ENCODE assay signal across 23 mouse cellular contexts in genomic region chr1:55031026-55031779, GRCm38 (mm10). TPM values are rescaled to one million over a fixed set of nuclear protein-coding genes. Genes with fewer than 3 reads are reported as not detected.
DNase-seq lines count a peak whose midpoint lies in the region; ATAC-seq and TF ChIP-seq lines count a peak whose summit lies in the region.
"Had no signal": no experiment of that assay in that cellular context is flagged by ENCODE, and none has a peak within 500 bp of the region (broad histone marks: within the 10 kb centered on the region; RNA-seq: fewer than 3 reads in every experiment).

No protein-coding gene starts in this region.

- DNase-seq in ES-CJ7 (ENCODE audit: low read depth, low spot score) (peak; percentile 84), R1 (ENCODE audit: low read depth, low spot score) (peak; percentile 28)
- DNase-seq in liver, embryonic 14.5 days (ENCODE audit: low read depth in 3 of 3, low spot score in 3 of 3), result peak in 1 of 3 experiments; percentile 43
- DNase-seq in embryo, embryonic 10 days (ENCODE audit: low spot score), result no peak
- no peak for DNase-seq in adrenal gland, adult 18-20 months (ENCODE audit: low spot score in 2 of 2)
- DNase-seq in gastrocnemius, postnatal 10 days, result no peak
- DNase-seq: adrenal gland, postnatal 14 days; cerebellum, adult 11 months; cerebellum, postnatal 10 days; heart, postnatal 14 days; kidney, adult 2 months; kidney, postnatal 10 days; right cerebral cortex, adult 18-20 months had no signal

- no peaks in the 10 kb centered on the region for H3K9me3 ChIP-seq in liver, embryonic 14.5 days (ENCODE audit: control insufficient read depth, low read length)
- H3K9me3 ChIP-seq: embryonic facial prominence, embryonic 13.5 days; hindbrain, embryonic 12.5 days had no signal

- H3K27me3 ChIP-seq in liver, embryonic 14.5 days (ENCODE audit: control insufficient read depth, insufficient read depth, low read length), result no peaks in the 10 kb centered on the region
- H3K27me3 ChIP-seq in small intestine, adult 2 months (ENCODE audit: control insufficient read depth, insufficient read depth, low read length), result no peaks in the 10 kb centered on the region
- H3K27me3 ChIP-seq: embryonic facial prominence, embryonic 13.5 days; hindbrain, embryonic 12.5 days had no signal

- no peaks in the 10 kb centered on the region for H3K36me3 ChIP-seq in liver, embryonic 14.5 days (replicated peaks; ENCODE audit: control insufficient read depth, insufficient read depth, low read depth)
- H3K36me3 ChIP-seq in small intestine, adult 2 months (ENCODE audit: control insufficient read depth, insufficient read depth, low read length), result no peaks in the 10 kb centered on the region
- H3K36me3 ChIP-seq: embryonic facial prominence, embryonic 13.5 days; hindbrain, embryonic 12.5 days had no signal

- H3K4me3 ChIP-seq in liver, embryonic 14.5 days (ENCODE audit: insufficient read depth in 1 of 2, low read depth in 2 of 2, low read length in 2 of 2), result no peak overlapping the region
- no peak overlapping the region for H3K4me3 ChIP-seq in small intestine, adult 2 months (ENCODE audit: low read depth, low read length)
- H3K4me3 ChIP-seq: embryonic facial prominence, embryonic 13.5 days; hindbrain, embryonic 12.5 days; layer of hippocampus, adult 2 months had no signal

- H3K4me1 ChIP-seq in liver, embryonic 14.5 days (replicated peaks; ENCODE audit: control insufficient read depth in 2 of 2, insufficient read depth in 2 of 2, low read length in 1 of 2), result peaks cover 20 to 23% of the 10 kb centered on the region in 2 experiments
- H3K4me1 ChIP-seq in small intestine, adult 2 months (ENCODE audit: control insufficient read depth, insufficient read depth, insufficient read length, low read length), result peaks cover 7% of the 10 kb centered on the region; the same call in 1 of the 2 replicates
- H3K4me1 ChIP-seq: embryonic facial prominence, embryonic 13.5 days; hindbrain, embryonic 12.5 days had no signal

- TF ChIP-seq POLR2A in small intestine, adult 2 months (IDR thresholded peaks at IDR 0.05; ENCODE audit: low read depth, low read length), result no peak

- TF ChIP-seq CTCF in liver, embryonic 14.5 days (IDR thresholded peaks at IDR 0.05; ENCODE audit: low read depth), result no peak
- TF ChIP-seq CTCF in small intestine, adult 2 months (IDR thresholded peaks at IDR 0.05; ENCODE audit: extremely low read depth, insufficient read length, insufficient replicate concordance, low read depth, low read length), result no peak

- no peak overlapping the region for H3K9ac ChIP-seq in liver, embryonic 14.5 days (replicated peaks)
- H3K9ac ChIP-seq: embryonic facial prominence, embryonic 13.5 days; hindbrain, embryonic 12.5 days had no signal

- peak; percentile 27; the same call in 1 of the 2 replicates for ATAC-seq in liver, embryonic 14.5 days (ENCODE audit: insufficient read depth)
- ATAC-seq: activated CD4-positive, CD25-positive, alpha-beta regulatory T cell, adult 4 months; forebrain, embryonic 14.5 days; inflammation-experienced regulatory T-cells, adult 6 months; midbrain, embryonic 16.5 days had no signal

- H3K4me2 ChIP-seq in liver, embryonic 14.5 days (ENCODE audit: low read depth), result no peak overlapping the region
- H3K4me2 ChIP-seq: embryonic facial prominence, embryonic 13.5 days; heart, embryonic 11.5 days; hindbrain, embryonic 12.5 days had no signal

- TF ChIP-seq EP300 in liver, embryonic 14.5 days (IDR thresholded peaks at IDR 0.05; ENCODE audit: low read depth), result peak; percentile 55

- H3K27ac ChIP-seq in liver, embryonic 14.5 days, result no peak overlapping the region
- peak overlapping the region; percentile 41; the same call in 1 of the 2 replicates for H3K27ac ChIP-seq in small intestine, adult 2 months (ENCODE audit: insufficient read depth, low read depth, low read length)
- H3K27ac ChIP-seq: embryonic facial prominence, embryonic 13.5 days; hindbrain, embryonic 12.5 days; layer of hippocampus, adult 2 months; macrophage had no signal

RNA-seq across cellular contexts. Expression of gene Sf3b1, which starts 3.9 kb away (rescaled TPM):
- 30.9 and 45.0 TPM in 2 replicates for polyA plus RNA-seq in liver, embryonic 14.5 days (2012; rRNA removed)
- 122 and 132 TPM in 2 replicates for polyA plus RNA-seq in liver, embryonic 14.5 days (2014; fragmentation: Nextera tagmentation; extraction: Ambion mirVana)
- 5.5 and 13.2 TPM in 2 replicates for polyA plus RNA-seq in small intestine, adult 2 months (2012; rRNA removed)
- 100 to 1,000 TPM; 105 to 117 TPM for total RNA-seq in adrenal gland, adult 18-20 months (2021)
- total RNA-seq in gastrocnemius, postnatal 10 days (2021), result 10 to 100 TPM; 70.2 to 89.8 TPM

RNA-seq across cellular contexts. Expression of gene Coq10b, which starts 21.4 kb away (rescaled TPM):
- polyA plus RNA-seq in liver, embryonic 14.5 days (2012; rRNA removed), result 6.3 and 8.6 TPM in 2 replicates
- 15.4 and 16.4 TPM in 2 replicates for polyA plus RNA-seq in liver, embryonic 14.5 days (2014; fragmentation: Nextera tagmentation; extraction: Ambion mirVana)
- 2.7 and 6.6 TPM in 2 replicates for polyA plus RNA-seq in small intestine, adult 2 months (2012; rRNA removed)
- 100 to 1,000 TPM; 113 to 139 TPM for total RNA-seq in adrenal gland, adult 18-20 months (2021)
- 10 to 100 TPM in 1 of 2 experiments, 1 to 10 TPM in 1; 9.5 to 11.3 TPM for total RNA-seq in gastrocnemius, postnatal 10 days (2021)

RNA-seq across cellular contexts. Expression of gene Hspe1, which starts 56.7 kb away (rescaled TPM):
- 148 and 306 TPM in 2 replicates for polyA plus RNA-seq in liver, embryonic 14.5 days (2012; rRNA removed)
- 396 and 414 TPM in 2 replicates for polyA plus RNA-seq in liver, embryonic 14.5 days (2014; fragmentation: Nextera tagmentation; extraction: Ambion mirVana)
- polyA plus RNA-seq in small intestine, adult 2 months (2012; rRNA removed), result 6.8 and 10.7 TPM in 2 replicates
- total RNA-seq in adrenal gland, adult 18-20 months (2021), result 100 to 1,000 TPM; 720 to 924 TPM
- total RNA-seq in gastrocnemius, postnatal 10 days (2021), result 100 to 1,000 TPM in 1 of 2 experiments, 10 to 100 TPM in 1; 83.6 to 101 TPM

RNA-seq across cellular contexts. Expression of gene Hspd1, which starts 56.8 kb away (rescaled TPM):
- 73.8 and 163 TPM in 2 replicates for polyA plus RNA-seq in liver, embryonic 14.5 days (2012; rRNA removed)
- 241 and 264 TPM in 2 replicates for polyA plus RNA-seq in liver, embryonic 14.5 days (2014; fragmentation: Nextera tagmentation; extraction: Ambion mirVana)
- polyA plus RNA-seq in small intestine, adult 2 months (2012; rRNA removed), result 3.5 and 6.1 TPM in 2 replicates
- total RNA-seq in adrenal gland, adult 18-20 months (2021), result 1,000 to 10,000 TPM; 1,240 to 1,713 TPM
- 100 to 1,000 TPM; 176 to 188 TPM for total RNA-seq in gastrocnemius, postnatal 10 days (2021)

Comparison
In these comparisons a context has a peak if more than half of its experiments do, and no peak if none do; other contexts are left out.
1. DNase-seq: peak in ES-CJ7 (single experiment) and R1 (single experiment); none in embryo, embryonic 10 days (single experiment), adrenal gland, adult 18-20 months (0 of 2) and gastrocnemius, postnatal 10 days (single experiment).
2. RNA of gene Coq10b, which starts 21.4 kb away (total RNA-seq): 113 to 139 TPM in adrenal gland, adult 18-20 months; 9.5 to 11.3 TPM in gastrocnemius, postnatal 10 days; every median in the first group is over 4 times any median in the second.
3. RNA of gene Hspe1, which starts 56.7 kb away (total RNA-seq): 720 to 924 TPM in adrenal gland, adult 18-20 months; 83.6 to 101 TPM in gastrocnemius, postnatal 10 days; every median in the first group is over 4 times any median in the second.